Mouse (Mus musculus) G1E (cell line): ENCODE data around the gene Spns2.

ENCODE experiments used
- CTCF ChIP-seq: IDR thresholded peaks from 2 replicates; pipeline ENCODE4 v1.5.1; 2012; ENCODE audit warnings: low read depth, low read length, inconsistent platforms, mixed read lengths
- GATA1 ChIP-seq: IDR thresholded peaks from 2 replicates; pipeline ENCODE4 v1.6.1; 2012; ENCODE audit warnings: borderline replicate concordance, low read length, inconsistent platforms, mixed read lengths
- GATA2 ChIP-seq: IDR thresholded peaks from 2 replicates; pipeline ENCODE4 v1.6.1; 2012; ENCODE audit warnings: low read depth, low read length, inconsistent platforms, borderline replicate concordance
- POLR2AphosphoS5 ChIP-seq: IDR thresholded peaks from 2 replicates; pipeline ENCODE4 v1.6.1; 2012; ENCODE audit warnings: low read depth, low read length, inconsistent platforms; ENCODE audit not compliant: insufficient replicate concordance
- TAL1 ChIP-seq: conservative IDR thresholded peaks from 2 replicates; pipeline ENCODE4 v1.6.1; 2012; ENCODE audit warnings: low read depth, low read length, inconsistent platforms, mixed read lengths

DNA sequence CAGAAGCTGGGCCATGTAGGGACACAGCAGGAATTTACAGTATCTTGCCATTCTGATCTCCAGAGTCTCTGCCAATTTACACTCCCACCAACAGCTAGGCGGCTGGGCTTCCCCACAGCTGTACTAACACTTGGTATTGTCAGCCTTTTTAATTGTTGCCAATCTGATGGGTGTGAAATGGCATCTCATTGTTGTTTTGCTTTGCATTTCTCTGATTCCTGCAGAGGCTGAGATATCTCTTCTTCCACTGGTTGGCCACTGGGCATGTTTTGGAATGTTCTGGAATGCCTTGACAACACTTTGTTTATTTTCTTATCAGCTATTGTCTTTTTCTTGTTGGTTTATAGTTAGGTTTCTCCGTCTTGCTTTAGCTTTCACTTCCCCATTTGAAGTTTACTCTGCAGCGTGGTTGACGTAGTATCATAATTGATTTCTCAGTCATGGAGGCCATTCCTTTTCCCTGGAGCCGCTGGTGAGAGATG lies 28.2 kb downstream of the Spns2 start:
- TF ChIP-seq CTCF (no peak), TAL1 (no peak), POLR2AphosphoS5 (no peak), GATA1 (no peak), GATA2 (no peak)
